Mouse (Mus musculus): ENCODE data around the gene Znrf1. TPM values are rescaled to one million over a fixed set of nuclear protein-coding genes. Genes with fewer than 3 reads are reported as not detected.

Gene Znrf1
- polyA plus RNA-seq, 1 experiment from 2014 or later: 64.8 TPM

DNA sequence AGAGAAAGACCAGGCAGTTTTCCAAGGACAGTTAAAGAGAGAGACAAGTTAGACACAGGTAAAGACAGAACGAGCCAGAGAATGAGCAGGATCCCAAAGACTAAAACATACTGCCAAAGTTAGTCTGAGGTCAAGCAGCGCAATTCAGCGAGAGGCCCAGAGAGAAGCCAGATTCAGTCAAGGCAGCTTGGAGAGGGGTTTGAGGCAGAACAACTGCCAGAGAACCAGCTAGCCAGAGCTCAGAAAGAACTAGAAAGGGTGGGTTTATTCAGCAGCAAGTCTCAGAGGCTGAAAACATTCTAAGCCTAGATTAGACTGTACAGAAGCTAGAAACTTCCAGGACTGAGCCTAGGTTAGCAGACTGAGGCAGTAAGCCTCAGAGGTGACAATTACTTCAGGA is 44.4 kb downstream of the Znrf1 start:
- H3K4me1 ChIP-seq (ENCODE audit: control insufficient read depth, insufficient read depth, low read length): no peaks in the 10 kb centered on the region
- H3K36me3 ChIP-seq (ENCODE audit: control insufficient read depth, insufficient read depth, low read length): no peaks in the 10 kb centered on the region
- DNase-seq (ENCODE audit: low spot score) (no peak), ATAC-seq (ENCODE audit: insufficient read depth, low FRiP score, low TSS enrichment) (no peak)
- no peak overlapping the region for H3K27ac ChIP-seq (ENCODE audit: low read depth, low read length)
- H3K4me3 ChIP-seq (ENCODE audit: low read depth, low read length): no peak overlapping the region
- H3K9me3 ChIP-seq (ENCODE audit: control insufficient read depth, low read length): no peaks in the 10 kb centered on the region
- no peak overlapping the region for H3K9ac ChIP-seq (ENCODE audit: low read length)
- WGBS: 87% methylated on average over 3 of the region's 3 CpGs
- no peaks in the 10 kb centered on the region for H3K27me3 ChIP-seq (ENCODE audit: control insufficient read depth, insufficient read depth, low read length)
- no peak overlapping the region for H3K4me2 ChIP-seq (ENCODE audit: low read depth)

- Histone ChIP-seq H3K36me3 (ENCODE audit: control insufficient read depth, insufficient read depth, low read length) (no peaks in the 10 kb centered on the region), H3K9ac (ENCODE audit: low read length) (no peak overlapping the region), H3K27me3 (ENCODE audit: control insufficient read depth, insufficient read depth, low read length) (no peaks in the 10 kb centered on the region), H3K4me2 (ENCODE audit: low read depth) (no peak overlapping the region), H3K27ac (ENCODE audit: low read depth, low read length) (no peak overlapping the region), H3K4me3 (ENCODE audit: low read depth, low read length) (no peak overlapping the region), H3K9me3 (ENCODE audit: control insufficient read depth, low read length) (no peaks in the 10 kb centered on the region), H3K4me1 (ENCODE audit: control insufficient read depth, insufficient read depth, low read length) (no peaks in the 10 kb centered on the region)
- no peak for DNase-seq (ENCODE audit: low spot score)
- WGBS: 77% methylated on average over 3 of the region's 3 CpGs
- no peak for ATAC-seq (ENCODE audit: insufficient read depth, low FRiP score, low TSS enrichment)
Measured at GRCm38 (mm10) chr8:111582386-111582785, 46.5 kb downstream of the Znrf1 start.

GRCm38 (mm10) chr8:111584946-111585345 is 49.0 kb downstream of the Znrf1 start:
- 90% methylated on average over 3 of the region's 3 CpGs for WGBS

DNA sequence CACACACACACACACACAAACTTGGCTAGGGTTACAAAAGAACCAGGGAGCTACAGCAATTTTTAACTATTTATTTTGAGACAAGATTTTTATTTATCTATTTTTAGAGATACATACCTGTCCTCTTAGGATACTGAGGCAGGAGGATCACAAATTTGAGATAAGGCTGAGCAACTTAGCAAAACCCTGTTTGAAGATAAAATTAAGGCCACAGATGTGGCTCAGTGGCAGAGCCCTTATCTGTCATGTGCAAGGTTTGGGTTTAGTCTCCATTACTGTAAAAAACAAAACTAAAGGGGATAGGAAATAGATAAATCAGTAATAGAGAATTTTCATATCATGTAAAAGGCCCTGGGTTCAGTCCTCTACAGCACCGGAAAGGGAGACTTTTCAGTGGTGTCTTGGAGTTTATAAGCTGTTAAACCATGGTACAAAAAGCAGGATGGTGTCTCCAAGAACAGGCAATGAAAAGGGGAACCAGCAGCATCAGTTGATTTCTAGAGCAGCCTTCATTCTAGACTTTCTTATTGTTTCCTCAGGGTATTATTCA is 51.7 kb downstream of the Znrf1 start:
- H3K4me2 ChIP-seq (ENCODE audit: low read depth): no peak overlapping the region
- no peak overlapping the region for H3K27ac ChIP-seq (ENCODE audit: low read depth, low read length)
- no peak for ATAC-seq (ENCODE audit: insufficient read depth, low FRiP score, low TSS enrichment)
- no peak overlapping the region for H3K4me3 ChIP-seq (ENCODE audit: low read depth, low read length)
- H3K36me3 ChIP-seq (ENCODE audit: control insufficient read depth, insufficient read depth, low read length): no peaks in the 10 kb centered on the region
- WGBS: 93% methylated on average over 1 of the region's 1 CpGs
- H3K27me3 ChIP-seq (ENCODE audit: control insufficient read depth, insufficient read depth, low read length): no peaks in the 10 kb centered on the region
- no peaks in the 10 kb centered on the region; the same call in 1 of the 2 replicates for H3K4me1 ChIP-seq (ENCODE audit: control insufficient read depth, insufficient read depth, low read length)
- H3K9ac ChIP-seq (ENCODE audit: low read length): no peak overlapping the region
- no peaks in the 10 kb centered on the region for H3K9me3 ChIP-seq (ENCODE audit: control insufficient read depth, low read length)
- DNase-seq (ENCODE audit: low spot score): no peak

More at GRCm38 (mm10) chr8:111584946-111585345, 49.0 kb downstream of the Znrf1 start:
- no peak for ATAC-seq (ENCODE audit: insufficient read depth, low FRiP score, low TSS enrichment)
- no peak overlapping the region for H3K4me3 ChIP-seq (ENCODE audit: low read depth, low read length)
- H3K4me1 ChIP-seq (ENCODE audit: control insufficient read depth, insufficient read depth, low read length): no peaks in the 10 kb centered on the region
- no peaks in the 10 kb centered on the region for H3K27me3 ChIP-seq (ENCODE audit: control insufficient read depth, insufficient read depth, low read length)
- no peaks in the 10 kb centered on the region for H3K36me3 ChIP-seq (ENCODE audit: control insufficient read depth, insufficient read depth, low read length)
- no peak overlapping the region for H3K4me2 ChIP-seq (ENCODE audit: low read depth)
- H3K9me3 ChIP-seq (ENCODE audit: control insufficient read depth, low read length): no peaks in the 10 kb centered on the region
- H3K27ac ChIP-seq (ENCODE audit: low read depth, low read length): no peak overlapping the region
- no peak for DNase-seq (ENCODE audit: low spot score)
- no peak overlapping the region for H3K9ac ChIP-seq (ENCODE audit: low read length)

DNA sequence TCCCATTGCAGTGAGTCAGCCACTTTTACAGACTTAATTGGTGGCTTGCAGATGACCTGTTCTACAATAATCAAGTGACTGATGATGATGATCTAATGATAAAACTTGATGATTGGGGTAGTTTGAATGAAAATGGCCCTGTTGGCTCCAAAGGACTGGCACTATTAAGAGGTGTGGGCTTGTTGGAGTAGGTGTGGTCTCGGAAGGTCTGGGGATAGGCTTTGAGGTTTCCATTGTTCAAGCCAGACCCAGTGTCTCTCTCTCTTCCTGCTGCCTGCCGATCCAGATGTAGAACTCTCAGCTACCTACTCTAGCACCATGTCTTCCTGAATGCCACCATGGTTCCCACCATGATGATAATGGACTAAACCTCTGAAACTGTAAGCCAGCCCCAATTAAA is 52.4 kb downstream of the Znrf1 start:
- DNase-seq (ENCODE audit: low spot score) (no peak), ATAC-seq (ENCODE audit: insufficient read depth, low FRiP score, low TSS enrichment) (no peak)
- Histone ChIP-seq H3K36me3 (ENCODE audit: control insufficient read depth, insufficient read depth, low read length) (no peaks in the 10 kb centered on the region), H3K9me3 (ENCODE audit: control insufficient read depth, low read length) (no peaks in the 10 kb centered on the region), H3K4me2 (ENCODE audit: low read depth) (no peak overlapping the region), H3K9ac (ENCODE audit: low read length) (no peak overlapping the region), H3K27ac (ENCODE audit: low read depth, low read length) (no peak overlapping the region), H3K4me1 (ENCODE audit: control insufficient read depth, insufficient read depth, low read length) (no peaks in the 10 kb centered on the region; the same call in 1 of the 2 replicates), H3K27me3 (ENCODE audit: control insufficient read depth, insufficient read depth, low read length) (no peaks in the 10 kb centered on the region), H3K4me3 (ENCODE audit: low read depth, low read length) (no peak overlapping the region)
- WGBS: 77% methylated on average over 2 of the region's 2 CpGs

DNA sequence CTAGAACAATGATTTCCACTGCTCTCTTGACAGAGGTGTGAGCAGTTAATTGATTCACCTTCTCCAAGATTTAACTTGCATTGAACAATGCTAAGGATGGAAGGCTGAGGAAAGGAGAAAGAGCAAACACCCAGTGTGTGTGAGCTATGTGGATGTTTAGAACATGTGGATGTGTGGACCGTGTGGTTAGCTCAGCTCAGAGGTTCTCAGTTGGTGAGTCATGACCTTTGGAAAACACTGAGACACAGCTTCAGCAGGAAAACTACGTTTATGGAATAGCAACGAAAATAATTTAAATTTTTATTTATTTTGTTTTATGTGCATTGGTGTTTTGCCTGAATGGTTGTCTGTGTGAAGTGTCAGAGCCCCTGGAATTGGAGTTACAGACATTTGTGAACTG is 54.3 kb downstream of the Znrf1 start:
- no peak overlapping the region for H3K4me3 ChIP-seq (ENCODE audit: low read depth, low read length)
- DNase-seq (ENCODE audit: low spot score) (no peak), ATAC-seq (ENCODE audit: insufficient read depth, low FRiP score, low TSS enrichment) (no peak)
- no peaks in the 10 kb centered on the region for H3K9me3 ChIP-seq (ENCODE audit: control insufficient read depth, low read length)
- H3K27ac ChIP-seq (ENCODE audit: low read depth, low read length): no peak overlapping the region
- no peak overlapping the region for H3K9ac ChIP-seq (ENCODE audit: low read length)
- whole genome bisulfite sequencing: 89% methylated on average over 3 of the region's 3 CpGs
- no peaks in the 10 kb centered on the region; the same call in 1 of the 2 replicates for H3K4me1 ChIP-seq (ENCODE audit: control insufficient read depth, insufficient read depth, low read length)
- no peaks in the 10 kb centered on the region for H3K27me3 ChIP-seq (ENCODE audit: control insufficient read depth, insufficient read depth, low read length)
- no peaks in the 10 kb centered on the region for H3K36me3 ChIP-seq (ENCODE audit: control insufficient read depth, insufficient read depth, low read length)
- no peak overlapping the region for H3K4me2 ChIP-seq (ENCODE audit: low read depth)

DNA sequence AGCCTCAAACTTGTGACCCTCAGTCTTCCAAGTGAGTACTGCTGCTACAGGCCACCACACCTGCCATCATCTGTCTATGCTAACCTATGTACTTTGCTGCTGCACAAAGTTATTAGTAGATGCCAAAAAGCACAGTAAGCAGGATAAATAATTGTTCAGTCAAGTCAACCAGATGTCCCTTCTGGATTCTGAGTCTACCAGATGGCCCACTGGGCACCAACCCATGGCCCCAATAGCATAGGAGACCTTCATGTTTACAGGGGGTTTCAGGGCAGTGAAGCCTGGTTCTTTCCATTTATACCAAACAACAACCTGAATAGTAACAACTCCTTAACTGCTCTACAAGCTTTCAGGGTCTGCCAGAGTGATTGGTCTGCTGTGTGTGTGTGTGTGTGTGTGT is 55.3 kb downstream of the Znrf1 start:
- ATAC-seq (ENCODE audit: insufficient read depth, low FRiP score, low TSS enrichment): no peak
- no peak overlapping the region for H3K27ac ChIP-seq (ENCODE audit: low read depth, low read length)
- no peaks in the 10 kb centered on the region for H3K36me3 ChIP-seq (ENCODE audit: control insufficient read depth, insufficient read depth, low read length)
- H3K9ac ChIP-seq (ENCODE audit: low read length): no peak overlapping the region
- H3K4me3 ChIP-seq (ENCODE audit: low read depth, low read length): no peak overlapping the region
- H3K9me3 ChIP-seq (ENCODE audit: control insufficient read depth, low read length): no peaks in the 10 kb centered on the region
- peaks cover 7% of the 10 kb centered on the region for H3K4me1 ChIP-seq (ENCODE audit: control insufficient read depth, insufficient read depth, low read length)
- no peaks in the 10 kb centered on the region for H3K27me3 ChIP-seq (ENCODE audit: control insufficient read depth, insufficient read depth, low read length)
- H3K4me2 ChIP-seq (ENCODE audit: low read depth): no peak overlapping the region
- no peak for DNase-seq (ENCODE audit: low spot score)

GRCm38 (mm10) chr8:111592390-111592910 is 56.6 kb downstream of the Znrf1 start:
- Histone ChIP-seq H3K9ac (ENCODE audit: low read length) (no peak overlapping the region), H3K4me1 (ENCODE audit: control insufficient read depth, insufficient read depth, low read length) (peaks cover 14% of the 10 kb centered on the region), H3K27me3 (ENCODE audit: control insufficient read depth, insufficient read depth, low read length) (no peaks in the 10 kb centered on the region), H3K9me3 (ENCODE audit: control insufficient read depth, low read length) (no peaks in the 10 kb centered on the region), H3K4me3 (ENCODE audit: low read depth, low read length) (no peak overlapping the region), H3K4me2 (ENCODE audit: low read depth) (no peak overlapping the region), H3K36me3 (ENCODE audit: control insufficient read depth, insufficient read depth, low read length) (no peaks in the 10 kb centered on the region), H3K27ac (ENCODE audit: low read depth, low read length) (no peak overlapping the region)
- no peak for DNase-seq (ENCODE audit: low spot score)
- ATAC-seq (ENCODE audit: insufficient read depth, low FRiP score, low TSS enrichment): no peak
- 79% methylated on average over 7 of the region's 7 CpGs for WGBS

- DNase-seq (ENCODE audit: low spot score): no peak
- WGBS: 79% methylated on average over 3 of the region's 3 CpGs
- no peak for ATAC-seq (ENCODE audit: insufficient read depth, low FRiP score, low TSS enrichment)
- Histone ChIP-seq H3K9ac (ENCODE audit: low read length) (no peak overlapping the region), H3K27me3 (ENCODE audit: control insufficient read depth, insufficient read depth, low read length) (no peaks in the 10 kb centered on the region), H3K27ac (ENCODE audit: low read depth, low read length) (no peak overlapping the region), H3K4me2 (ENCODE audit: low read depth) (no peak overlapping the region), H3K9me3 (ENCODE audit: control insufficient read depth, low read length) (no peaks in the 10 kb centered on the region), H3K36me3 (ENCODE audit: control insufficient read depth, insufficient read depth, low read length) (no peaks in the 10 kb centered on the region), H3K4me3 (ENCODE audit: low read depth, low read length) (no peak overlapping the region), H3K4me1 (ENCODE audit: control insufficient read depth, insufficient read depth, low read length) (peaks cover 14% of the 10 kb centered on the region)
Measured at GRCm38 (mm10) chr8:111594044-111594840, 58.3 kb downstream of the Znrf1 start.
